Mouse (Mus musculus) ES-Bruce4 (cell line): ENCODE results near the gene Srsf4. TPM values are rescaled to one million over a fixed set of nuclear protein-coding genes. Genes with fewer than 3 reads are reported as not detected.

Experiments
- H3K27ac ChIP-seq: 2 replicates; pipeline ENCODE4 v1.5.1; 2012; ENCODE audit warnings: low read length, inconsistent platforms; ENCODE audit not compliant: insufficient read depth
- H3K27me3 ChIP-seq: 2 replicates; pipeline ENCODE4 v1.6.1; 2012; ENCODE audit warnings: mild to moderate bottlenecking, low read length, inconsistent platforms; ENCODE audit not compliant: control insufficient read depth, poor library complexity, insufficient read depth, severe bottlenecking
- H3K36me3 ChIP-seq: 2 replicates; pipeline ENCODE4 v1.6.1; 2012; ENCODE audit warnings: inconsistent platforms, mild to moderate bottlenecking, low read length, moderate library complexity; ENCODE audit not compliant: control insufficient read depth, poor library complexity, insufficient read depth, severe bottlenecking
- H3K4me1 ChIP-seq: one replicate; pipeline ENCODE4 v1.8.1; 2011; ENCODE audit warnings: low read length; ENCODE audit not compliant: control insufficient read depth, insufficient read depth
- H3K4me3 ChIP-seq: 2 replicates; pipeline ENCODE4 v1.5.1; 2011; ENCODE audit warnings: low read depth, mild to moderate bottlenecking, low read length
- H3K9ac ChIP-seq: 2 replicates; pipeline ENCODE4 v1.6.1; 2012; ENCODE audit warnings: low read depth, mild to moderate bottlenecking, inconsistent platforms; ENCODE audit not compliant: poor library complexity, severe bottlenecking
- H3K9me3 ChIP-seq: replicated peaks from 2 replicates; pipeline ENCODE4 v1.6.1; 2012; ENCODE audit warnings: mild to moderate bottlenecking, low read length, inconsistent platforms; ENCODE audit not compliant: control insufficient read depth, poor library complexity, insufficient read depth, severe bottlenecking
- CTCF ChIP-seq: IDR thresholded peaks from one replicate; pipeline ENCODE4 v1.8.1; 2011; ENCODE audit warnings: low read depth, low read length
- EP300 ChIP-seq: IDR thresholded peaks from 2 replicates; pipeline ENCODE4 v1.6.1; 2011; ENCODE audit warnings: low read depth, low read length; ENCODE audit not compliant: insufficient read depth
- POLR2A ChIP-seq: IDR thresholded peaks from one replicate; pipeline ENCODE4 v1.8.1; 2011; ENCODE audit warnings: low read length; ENCODE audit not compliant: insufficient read depth
- polyA plus RNA-seq: library from polyadenylated mRNA; stranded (reverse); fragments of >200 nt; gene quantifications from 2 replicates; pipeline ENCODE4 v1.2.4, GENCODE M21; 2011; ENCODE audit warnings: low read depth; ENCODE audit not compliant: missing spikeins, insufficient read depth, insufficient read length

Gene Srsf4
- polyA plus RNA-seq, 1 experiment = 74.5 TPM

- Histone ChIP-seq H3K36me3 (0 out of 2 replicates have a peak, but pooled peaks cover 2% of the 10 kb centered on the region), H3K27ac (no peak overlapping the region), H3K4me3 (no peak overlapping the region), H3K9me3 (no peaks in the 10 kb centered on the region), H3K9ac (no peak overlapping the region), H3K27me3 (no peaks in the 10 kb centered on the region), H3K4me1 (peaks cover 4% of the 10 kb centered on the region)
- TF ChIP-seq POLR2A (no peak), EP300 (no peak), CTCF (no peak)
Measured at GRCm38 (mm10) chr4:131879692-131880091, 6.3 kb downstream of the Srsf4 start.

GRCm38 (mm10) chr4:131881306-131881705 lies 7.9 kb downstream of the Srsf4 start:
- TF ChIP-seq EP300 (no peak), CTCF (no peak), POLR2A (no peak)
- no peak overlapping the region for H3K27ac ChIP-seq
- H3K4me1 ChIP-seq = peaks cover 2% of the 10 kb centered on the region

GRCm38 (mm10) chr4:131883571-131883970 lies 10.2 kb downstream of the Srsf4 start:
- no peaks in the 10 kb centered on the region for H3K9me3 ChIP-seq
- no peak overlapping the region for H3K9ac ChIP-seq
- TF ChIP-seq CTCF (no peak), EP300 (no peak), POLR2A (no peak)
- H3K4me3 ChIP-seq = no peak overlapping the region
- H3K4me1 ChIP-seq = no peaks in the 10 kb centered on the region
- H3K36me3 ChIP-seq = peaks cover 11% of the 10 kb centered on the region; the same call in 1 of the 2 replicates
- no peak overlapping the region for H3K27ac ChIP-seq
- no peaks in the 10 kb centered on the region for H3K27me3 ChIP-seq

More at GRCm38 (mm10) chr4:131881306-131881705, 7.9 kb downstream of the Srsf4 start:
- H3K4me3 ChIP-seq = no peak overlapping the region
- no peaks in the 10 kb centered on the region for H3K9me3 ChIP-seq
- no peak overlapping the region; the same call in 1 of the 2 replicates for H3K9ac ChIP-seq
- H3K36me3 ChIP-seq = peaks cover 11% of the 10 kb centered on the region; the same call in 1 of the 2 replicates
- no peaks in the 10 kb centered on the region for H3K27me3 ChIP-seq

GRCm38 (mm10) chr4:131885376-131885775 lies 12.0 kb downstream of the Srsf4 start:
- no peak for TF ChIP-seq EP300
- no peak for TF ChIP-seq CTCF
- TF ChIP-seq POLR2A = no peak
- Histone ChIP-seq H3K36me3 (peaks cover 11% of the 10 kb centered on the region; the same call in 1 of the 2 replicates), H3K9me3 (no peaks in the 10 kb centered on the region), H3K9ac (no peak overlapping the region), H3K4me3 (no peak overlapping the region), H3K4me1 (no peaks in the 10 kb centered on the region), H3K27ac (no peak overlapping the region), H3K27me3 (no peaks in the 10 kb centered on the region)

GRCm38 (mm10) chr4:131888564-131888963 lies 15.1 kb downstream of the Srsf4 start:
- no peak for TF ChIP-seq POLR2A
- no peak for TF ChIP-seq CTCF
- TF ChIP-seq EP300 = no peak
- no peak overlapping the region for H3K9ac ChIP-seq
- no peaks in the 10 kb centered on the region for H3K9me3 ChIP-seq
- H3K27me3 ChIP-seq = no peaks in the 10 kb centered on the region
- H3K4me1 ChIP-seq = no peaks in the 10 kb centered on the region
- no peak overlapping the region for H3K27ac ChIP-seq
- no peak overlapping the region for H3K4me3 ChIP-seq
- peaks cover 30% of the 10 kb centered on the region for H3K36me3 ChIP-seq

- no peak for TF ChIP-seq POLR2A
- TF ChIP-seq EP300 = no peak
- TF ChIP-seq CTCF = no peak
- H3K9ac ChIP-seq = no peak overlapping the region
- H3K9me3 ChIP-seq = no peaks in the 10 kb centered on the region
- H3K36me3 ChIP-seq = peaks cover 35% of the 10 kb centered on the region
- H3K4me1 ChIP-seq = no peaks in the 10 kb centered on the region
- no peaks in the 10 kb centered on the region for H3K27me3 ChIP-seq
- H3K4me3 ChIP-seq = no peak overlapping the region
- no peak overlapping the region for H3K27ac ChIP-seq
Measured at GRCm38 (mm10) chr4:131890692-131891091, 17.3 kb downstream of the Srsf4 start.

GRCm38 (mm10) chr4:131897109-131897508 lies 23.7 kb downstream of the Srsf4 start:
- Histone ChIP-seq H3K4me1 (no peaks in the 10 kb centered on the region), H3K4me3 (no peak overlapping the region), H3K9me3 (no peaks in the 10 kb centered on the region), H3K27ac (no peak overlapping the region), H3K36me3 (peaks cover 47% of the 10 kb centered on the region), H3K9ac (no peak overlapping the region), H3K27me3 (no peaks in the 10 kb centered on the region)
- TF ChIP-seq POLR2A = no peak
- TF ChIP-seq CTCF = no peak
- no peak for TF ChIP-seq EP300
